Mouse (Mus musculus): ENCODE measurements around the gene Ccdc8. TPM values are rescaled to one million over a fixed set of nuclear protein-coding genes. Genes with fewer than 3 reads are reported as not detected.

The Ccdc8 gene
- polyA plus RNA-seq (2012; rRNA removed) = 0.81 and 1.0 TPM in 2 replicates

DNA sequence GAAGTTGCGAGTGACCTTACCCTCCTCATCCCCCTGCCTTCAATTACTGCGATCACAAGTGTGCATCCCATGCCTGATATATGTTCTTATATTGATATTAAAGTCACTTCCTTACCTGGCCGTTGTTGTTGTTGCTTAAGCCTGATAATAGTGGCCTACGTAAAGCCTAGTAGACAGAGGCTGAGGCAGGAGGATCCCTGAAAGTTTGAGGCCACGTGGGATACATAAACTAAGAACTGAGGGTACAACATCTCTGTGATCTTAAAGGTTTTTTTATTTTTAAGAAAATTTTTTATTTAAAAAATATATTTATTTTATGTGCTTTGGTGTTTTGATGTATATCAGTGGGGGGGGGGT is at the start of gene Ccdc8:
Ccdc8 (plus strand) TSS at position 258 of the 357 bp plus-strand sequence.
- Histone ChIP-seq H3K36me3 (ENCODE audit: control insufficient read depth, insufficient read depth, low read length) (no peaks in the 10 kb centered on the region), H3K27me3 (replicated peaks; ENCODE audit: control insufficient read depth, insufficient read depth, low read length) (no peaks in the 10 kb centered on the region), H3K4me1 (ENCODE audit: control insufficient read depth, insufficient read depth, low read length) (no peaks in the 10 kb centered on the region), H3K27ac (ENCODE audit: insufficient read depth, low read depth, low read length) (no peak within 1 kb of the TSS), H3K4me3 (ENCODE audit: insufficient read depth, low read depth, low read length) (peak within 1 kb of the TSS; percentile 50; the same call in 1 of the 2 replicates)
- TF ChIP-seq CTCF (conservative IDR thresholded peaks at IDR 0.05; ENCODE audit: insufficient read depth, insufficient read length, low read depth, low read length) = no peak
- TF ChIP-seq POLR2A (IDR thresholded peaks at IDR 0.05; ENCODE audit: low read depth, low read length) = no peak
- 93% methylated on average over 5 of the region's 5 CpGs for WGBS
- no peak for DNase-seq

DNA sequence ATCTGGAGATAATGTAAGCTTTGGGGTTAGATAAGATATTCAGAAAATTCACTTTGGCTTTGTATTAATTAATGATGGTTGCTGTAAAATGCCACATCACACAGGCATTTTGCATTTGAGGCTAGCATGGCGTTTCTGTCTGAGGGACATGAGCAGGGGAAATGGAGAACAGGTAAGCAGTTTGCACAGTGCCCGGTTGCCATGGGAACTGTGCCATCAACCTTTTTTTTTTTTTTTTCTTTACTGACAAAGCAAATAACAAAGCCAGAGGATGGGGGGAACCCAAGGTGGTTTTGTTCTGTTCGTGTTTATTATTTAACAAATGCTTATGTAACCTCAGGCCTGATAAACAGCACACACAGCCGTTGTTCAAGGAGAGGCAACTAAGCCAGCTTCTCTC is 49.6 kb upstream of the Ccdc8 start:
- no peak for DNase-seq
- Histone ChIP-seq H3K4me1 (ENCODE audit: control insufficient read depth, insufficient read depth, low read length) (0 out of 2 replicates have a peak, but pooled peaks cover 4% of the 10 kb centered on the region), H3K27me3 (replicated peaks; ENCODE audit: control insufficient read depth, insufficient read depth, low read length) (no peaks in the 10 kb centered on the region), H3K27ac (ENCODE audit: insufficient read depth, low read depth, low read length) (no peak overlapping the region), H3K36me3 (ENCODE audit: control insufficient read depth, insufficient read depth, low read length) (no peaks in the 10 kb centered on the region), H3K4me3 (ENCODE audit: insufficient read depth, low read depth, low read length) (no peak overlapping the region)
- 50% methylated on average over 4 of the region's 4 CpGs for WGBS
- TF ChIP-seq POLR2A (IDR thresholded peaks at IDR 0.05; ENCODE audit: low read depth, low read length) (no peak), CTCF (conservative IDR thresholded peaks at IDR 0.05; ENCODE audit: insufficient read depth, insufficient read length, low read depth, low read length) (no peak)

DNA sequence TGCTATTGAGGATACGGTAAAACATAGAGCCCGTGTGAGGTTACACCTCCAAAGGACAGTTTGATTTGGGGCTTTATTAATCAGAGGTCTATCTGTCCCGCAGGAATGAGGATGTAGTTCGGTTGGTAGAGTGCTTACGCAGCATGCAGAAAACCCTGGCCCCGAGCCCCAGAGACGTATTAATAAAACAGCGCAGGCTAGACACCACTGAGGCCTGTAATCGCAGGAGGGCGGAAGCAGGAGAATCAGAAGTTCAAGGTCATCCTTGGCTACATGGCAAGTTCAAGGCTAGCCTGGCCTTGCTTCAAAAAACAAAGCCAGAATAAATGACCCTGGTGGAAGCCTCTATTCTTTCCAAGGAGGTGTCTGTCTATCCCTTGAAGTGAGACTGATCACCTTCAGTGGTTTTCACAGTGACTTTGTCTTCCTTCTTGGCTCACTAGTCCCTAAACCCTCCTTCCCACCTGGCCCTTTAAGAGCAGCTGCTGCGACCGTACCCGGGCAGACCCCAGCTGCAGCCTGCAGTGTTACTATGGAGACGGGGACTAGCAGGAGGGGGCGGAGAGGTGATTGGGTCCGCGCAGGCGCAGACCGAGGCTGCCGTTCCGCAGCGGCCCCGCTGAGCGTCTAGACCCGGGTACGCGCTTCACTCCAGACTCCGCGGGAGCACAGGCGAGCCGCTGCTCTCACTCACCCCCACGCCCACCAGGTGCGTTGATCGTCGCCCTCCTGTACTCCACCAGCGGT is 48.3 kb upstream of the Ccdc8 start, which contains the start of gene Pnmal2:
Pnmal2 (plus strand) TSS at position 622 of the 747 bp plus-strand sequence.
- Histone ChIP-seq H3K4me1 (ENCODE audit: control insufficient read depth, insufficient read depth, low read length) (0 out of 2 replicates have a peak, but pooled peaks cover 4% of the 10 kb centered on the region), H3K27me3 (replicated peaks; ENCODE audit: control insufficient read depth, insufficient read depth, low read length) (no peaks in the 10 kb centered on the region), H3K36me3 (ENCODE audit: control insufficient read depth, insufficient read depth, low read length) (no peaks in the 10 kb centered on the region), H3K4me3 (ENCODE audit: insufficient read depth, low read depth, low read length) (peak within 1 kb of the TSS; percentile 78), H3K27ac (ENCODE audit: insufficient read depth, low read depth, low read length) (no peak within 1 kb of the TSS)
- DNase-seq = peak; percentile 81
- TF ChIP-seq CTCF (conservative IDR thresholded peaks at IDR 0.05; ENCODE audit: insufficient read depth, insufficient read length, low read depth, low read length) = no peak
- peak; percentile 43 for TF ChIP-seq POLR2A (IDR thresholded peaks at IDR 0.05; ENCODE audit: low read depth, low read length)
- WGBS = 18% methylated on average over 36 of the region's 36 CpGs

DNA sequence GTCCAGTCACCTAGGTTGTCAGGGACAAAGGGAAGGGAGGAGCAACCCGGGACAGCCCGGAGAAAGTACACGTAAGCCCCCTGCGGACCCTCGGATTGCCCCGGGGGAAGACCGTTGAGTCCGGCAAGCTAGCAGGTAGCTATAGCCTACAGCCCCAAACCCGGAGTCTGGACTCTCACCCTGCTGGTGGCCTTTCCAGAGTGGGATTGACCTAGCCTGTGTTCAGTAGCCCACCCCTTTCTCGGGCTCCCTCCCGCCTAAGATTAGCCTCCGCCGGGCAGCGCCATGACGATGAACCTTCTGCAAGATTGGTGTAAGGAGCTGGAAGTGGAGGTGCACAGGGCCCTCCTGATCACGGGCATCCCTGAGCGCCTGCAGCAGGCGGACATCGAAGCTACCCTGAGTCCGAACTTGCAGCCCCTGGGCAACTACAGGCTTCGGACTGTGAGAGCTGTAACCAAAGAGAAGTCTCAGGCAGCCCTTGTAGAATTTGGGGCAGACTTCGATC is 47.6 kb upstream of the Ccdc8 start:
- TF ChIP-seq POLR2A (IDR thresholded peaks at IDR 0.05; ENCODE audit: low read depth, low read length) (no peak), CTCF (conservative IDR thresholded peaks at IDR 0.05; ENCODE audit: insufficient read depth, insufficient read length, low read depth, low read length) (no peak)
- 0 out of 2 replicates have a peak, but pooled peaks cover 4% of the 10 kb centered on the region for H3K4me1 ChIP-seq (ENCODE audit: control insufficient read depth, insufficient read depth, low read length)
- no peak for DNase-seq
- no peak overlapping the region for H3K27ac ChIP-seq (ENCODE audit: insufficient read depth, low read depth, low read length)
- 10% methylated on average over 22 of the region's 22 CpGs for WGBS
- H3K27me3 ChIP-seq (replicated peaks; ENCODE audit: control insufficient read depth, insufficient read depth, low read length) = no peaks in the 10 kb centered on the region
- peak overlapping the region; percentile 78 for H3K4me3 ChIP-seq (ENCODE audit: insufficient read depth, low read depth, low read length)
- H3K36me3 ChIP-seq (ENCODE audit: control insufficient read depth, insufficient read depth, low read length) = no peaks in the 10 kb centered on the region

DNA sequence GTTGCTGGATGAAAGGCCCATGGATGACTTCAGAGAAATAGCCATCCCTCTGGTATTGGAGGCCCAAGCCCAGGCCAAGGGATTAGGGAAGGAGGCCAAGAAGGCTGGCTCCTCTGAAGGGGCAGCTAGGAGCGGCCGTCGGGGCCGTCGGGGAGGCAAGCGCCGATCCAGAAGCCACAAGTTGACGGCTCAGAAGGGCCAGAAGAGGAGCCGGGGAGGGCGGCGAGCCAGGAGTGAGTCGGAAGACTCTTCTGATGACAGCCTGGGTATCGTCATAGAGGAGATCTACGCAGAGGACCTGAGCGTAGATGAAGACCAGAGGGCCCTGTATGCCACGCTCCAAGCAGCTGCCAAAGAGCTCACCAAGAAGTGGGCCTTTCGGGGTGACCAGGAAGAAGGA is 47.1 kb upstream of the Ccdc8 start:
- H3K27me3 ChIP-seq (replicated peaks; ENCODE audit: control insufficient read depth, insufficient read depth, low read length) = no peaks in the 10 kb centered on the region
- 62% methylated on average over 17 of the region's 17 CpGs for WGBS
- TF ChIP-seq CTCF (conservative IDR thresholded peaks at IDR 0.05; ENCODE audit: insufficient read depth, insufficient read length, low read depth, low read length) (no peak), POLR2A (IDR thresholded peaks at IDR 0.05; ENCODE audit: low read depth, low read length) (no peak)
- no peak overlapping the region for H3K4me3 ChIP-seq (ENCODE audit: insufficient read depth, low read depth, low read length)
- no peaks in the 10 kb centered on the region for H3K4me1 ChIP-seq (ENCODE audit: control insufficient read depth, insufficient read depth, low read length)
- no peak for DNase-seq
- no peaks in the 10 kb centered on the region for H3K36me3 ChIP-seq (ENCODE audit: control insufficient read depth, insufficient read depth, low read length)
- no peak overlapping the region for H3K27ac ChIP-seq (ENCODE audit: insufficient read depth, low read depth, low read length)

DNA sequence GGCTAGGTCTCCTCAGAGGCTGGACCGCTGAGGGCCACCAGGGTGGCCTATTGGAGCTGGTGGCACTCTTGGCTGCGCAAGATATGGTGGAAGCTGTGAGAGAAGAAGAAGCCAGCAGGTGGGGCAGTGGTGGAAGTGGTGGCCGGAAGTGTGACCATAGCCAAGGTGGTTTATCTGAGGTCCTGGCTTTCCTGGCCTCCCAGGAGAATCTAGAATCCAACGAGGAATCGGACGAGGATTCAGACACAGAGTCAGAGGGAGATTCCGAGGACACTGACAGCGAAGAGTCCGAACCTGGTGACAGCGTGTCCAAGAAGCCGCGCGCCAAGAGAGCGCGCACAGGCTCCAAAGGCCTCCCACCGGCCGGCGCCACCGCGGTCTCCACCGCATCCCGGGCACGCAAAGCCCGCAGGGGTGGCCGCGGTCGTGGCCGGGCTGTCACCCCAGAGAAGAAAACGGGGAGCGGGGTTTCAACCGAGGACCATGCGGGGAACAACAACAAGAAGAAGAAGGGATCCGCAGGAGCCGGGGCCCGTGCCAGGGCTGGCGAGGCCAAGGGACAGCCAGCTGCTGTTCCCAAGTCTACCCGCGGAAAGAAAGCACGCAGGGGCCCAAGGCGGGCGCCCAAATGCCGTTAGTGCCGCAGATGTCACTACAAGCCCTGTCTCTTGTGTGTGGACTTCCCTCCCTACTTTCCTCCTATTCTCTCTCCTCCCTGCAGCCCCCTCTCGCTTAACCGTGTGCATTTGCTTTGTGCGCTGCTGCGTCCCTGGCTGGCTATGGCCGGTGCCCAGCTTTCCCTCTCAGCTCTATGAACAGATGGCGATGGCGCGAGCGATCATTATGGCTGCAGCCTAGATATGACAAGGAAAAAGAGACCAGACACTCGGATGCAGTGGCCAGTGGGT is 45.8 kb upstream of the Ccdc8 start:
- Histone ChIP-seq H3K4me1 (ENCODE audit: control insufficient read depth, insufficient read depth, low read length) (no peaks in the 10 kb centered on the region), H3K27me3 (replicated peaks; ENCODE audit: control insufficient read depth, insufficient read depth, low read length) (no peaks in the 10 kb centered on the region), H3K27ac (ENCODE audit: insufficient read depth, low read depth, low read length) (no peak overlapping the region), H3K36me3 (ENCODE audit: control insufficient read depth, insufficient read depth, low read length) (no peaks in the 10 kb centered on the region), H3K4me3 (ENCODE audit: insufficient read depth, low read depth, low read length) (no peak overlapping the region)
- no peak for DNase-seq
- WGBS = 23% methylated on average over 53 of the region's 53 CpGs
- TF ChIP-seq POLR2A (IDR thresholded peaks at IDR 0.05; ENCODE audit: low read depth, low read length) (no peak), CTCF (conservative IDR thresholded peaks at IDR 0.05; ENCODE audit: insufficient read depth, insufficient read length, low read depth, low read length) (no peak)
